Mouse (Mus musculus) heart, embryonic 13.5 days (tissue): ENCODE measurements around the gene Gm20521. TPM values are rescaled to one million over a fixed set of nuclear protein-coding genes. Genes with fewer than 3 reads are reported as not detected.

Source experiments
- ATAC-seq: fragments of 200-750 bp; cut with Nextera tagmentation; 2 replicates; pipeline ENCODE4 v1.8.0; 2017; ENCODE audit warnings: moderate TSS enrichment; ENCODE audit not compliant: insufficient number of reproducible peaks, low FRiP score, low TSS enrichment; ENCODE audit errors: extremely low read depth
- H3K27ac ChIP-seq: fragments of 300-500 bp; sonication (generic); replicated peaks from 2 replicates; pipeline ENCODE4 v1.5.1; 2015; ENCODE audit warnings: moderate library complexity, mild to moderate bottlenecking, inconsistent platforms
- H3K27me3 ChIP-seq: fragments of 300-500 bp; sonication (generic); replicated peaks from 2 replicates; pipeline ENCODE4 v1.6.1; 2015; ENCODE audit warnings: mild to moderate bottlenecking, inconsistent platforms
- H3K36me3 ChIP-seq: fragments of 300-500 bp; sonication (generic); 2 replicates; pipeline ENCODE4 v1.6.1; 2015; ENCODE audit warnings: mild to moderate bottlenecking, inconsistent platforms
- H3K4me1 ChIP-seq: fragments of 300-500 bp; sonication (generic); 2 replicates; pipeline ENCODE4 v1.6.1; 2015; ENCODE audit warnings: inconsistent platforms
- H3K4me2 ChIP-seq: fragments of 300-500 bp; sonication (generic); 2 replicates; pipeline ENCODE4 v1.6.1; 2015; ENCODE audit warnings: inconsistent platforms, mild to moderate bottlenecking, moderate library complexity
- H3K4me3 ChIP-seq: fragments of 300-500 bp; sonication (generic); 2 replicates; pipeline ENCODE4 v1.5.1; 2015; ENCODE audit warnings: moderate library complexity, mild to moderate bottlenecking, inconsistent platforms
- H3K9ac ChIP-seq: fragments of 300-500 bp; sonication (generic); 2 replicates; pipeline ENCODE4 v1.6.1; 2015; ENCODE audit warnings: inconsistent platforms, mild to moderate bottlenecking, moderate library complexity
- H3K9me3 ChIP-seq: fragments of 300-500 bp; sonication (generic); 2 replicates; pipeline ENCODE4 v1.6.1; 2016; ENCODE audit warnings: inconsistent platforms
- WGBS: fragments of 180-500 bp; shearing (Covaris S2); methylation state at CpG from one replicate; pipeline ENCODE4 v1.1.7; 2015; ENCODE audit warnings: mixed read lengths; 5-methylcytosine and 5-hydroxymethylcytosine counted together
- polyA plus RNA-seq: library from polyadenylated mRNA; unstranded; fragments of >200 nt; fragmentation: Nextera tagmentation; extraction: Ambion mirVana; gene quantifications from 2 replicates; pipeline ENCODE4 v1.2.1, GENCODE M21; 2015

Gene Gm20521
- polyA plus RNA-seq, 1 experiment from 2014 or later: not detected

DNA sequence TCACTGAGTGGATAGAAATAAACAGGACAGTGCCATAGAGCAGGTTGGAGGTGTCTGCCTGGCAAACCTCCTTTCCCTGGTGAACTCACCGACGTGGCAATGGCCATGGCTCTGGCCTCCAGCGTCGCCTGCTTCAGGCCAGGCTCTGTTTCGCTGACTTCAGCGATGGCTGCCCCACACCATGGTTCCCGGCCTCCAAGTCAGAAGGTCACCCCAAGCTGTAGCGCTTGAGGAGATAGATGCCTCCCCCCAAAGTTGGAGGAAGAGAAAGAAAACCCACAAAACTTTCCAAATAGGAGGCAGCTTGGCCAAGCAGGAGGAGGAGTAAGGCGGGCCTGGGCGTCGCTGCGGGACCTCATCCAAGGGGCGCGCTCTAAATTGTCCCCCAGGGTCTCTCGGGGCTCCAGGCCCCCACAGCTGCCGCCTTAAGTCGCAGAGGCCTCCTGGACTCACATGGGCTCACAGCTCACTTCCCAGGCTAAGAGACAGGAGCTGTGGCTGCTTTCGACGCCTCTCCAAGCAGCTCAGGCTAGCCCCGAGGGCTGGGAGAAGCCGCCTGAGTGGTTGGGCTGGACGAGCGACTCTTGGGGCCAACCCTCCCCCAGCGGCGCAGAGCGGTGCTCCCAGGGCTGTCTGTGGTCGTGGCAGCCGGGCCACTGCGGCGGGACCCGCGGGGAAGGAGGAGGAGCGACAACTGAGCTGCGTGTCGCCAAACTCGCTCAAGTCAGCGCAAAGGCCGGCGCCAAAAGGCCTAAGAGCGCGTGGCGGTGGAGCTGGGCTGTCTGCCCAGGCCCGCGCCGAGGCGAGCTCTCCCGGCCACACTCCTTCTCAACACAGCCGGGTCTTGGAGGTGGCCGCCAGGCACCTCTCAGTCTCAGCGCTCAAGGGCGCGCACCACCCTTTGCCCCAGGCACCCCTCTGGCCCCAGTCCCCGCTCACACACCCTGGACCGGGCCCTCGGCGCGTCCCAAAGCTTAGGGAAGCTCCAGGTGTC is 42.4 kb downstream of the Gm20521 start, which contains the start of gene Efs:
Gene Efs, minus strand, starts transcription at position 778 of the 994 bp plus-strand sequence.
- peaks cover 42% of the 10 kb centered on the region for H3K27me3 ChIP-seq
- 4% methylated on average over 57 of the region's 57 CpGs for WGBS
- peak within 1 kb of the TSS; percentile 96 for H3K4me2 ChIP-seq
- peak within 1 kb of the TSS; percentile 93 for H3K27ac ChIP-seq
- H3K36me3 ChIP-seq: peaks cover 19% of the 10 kb centered on the region
- H3K4me1 ChIP-seq: peaks cover 48% of the 10 kb centered on the region
- peak; percentile 39 for ATAC-seq
- H3K4me3 ChIP-seq: peak within 1 kb of the TSS; percentile 66
- H3K9ac ChIP-seq: peak within 1 kb of the TSS; percentile 91
- no peaks in the 10 kb centered on the region; the same call in 1 of the 2 replicates for H3K9me3 ChIP-seq

DNA sequence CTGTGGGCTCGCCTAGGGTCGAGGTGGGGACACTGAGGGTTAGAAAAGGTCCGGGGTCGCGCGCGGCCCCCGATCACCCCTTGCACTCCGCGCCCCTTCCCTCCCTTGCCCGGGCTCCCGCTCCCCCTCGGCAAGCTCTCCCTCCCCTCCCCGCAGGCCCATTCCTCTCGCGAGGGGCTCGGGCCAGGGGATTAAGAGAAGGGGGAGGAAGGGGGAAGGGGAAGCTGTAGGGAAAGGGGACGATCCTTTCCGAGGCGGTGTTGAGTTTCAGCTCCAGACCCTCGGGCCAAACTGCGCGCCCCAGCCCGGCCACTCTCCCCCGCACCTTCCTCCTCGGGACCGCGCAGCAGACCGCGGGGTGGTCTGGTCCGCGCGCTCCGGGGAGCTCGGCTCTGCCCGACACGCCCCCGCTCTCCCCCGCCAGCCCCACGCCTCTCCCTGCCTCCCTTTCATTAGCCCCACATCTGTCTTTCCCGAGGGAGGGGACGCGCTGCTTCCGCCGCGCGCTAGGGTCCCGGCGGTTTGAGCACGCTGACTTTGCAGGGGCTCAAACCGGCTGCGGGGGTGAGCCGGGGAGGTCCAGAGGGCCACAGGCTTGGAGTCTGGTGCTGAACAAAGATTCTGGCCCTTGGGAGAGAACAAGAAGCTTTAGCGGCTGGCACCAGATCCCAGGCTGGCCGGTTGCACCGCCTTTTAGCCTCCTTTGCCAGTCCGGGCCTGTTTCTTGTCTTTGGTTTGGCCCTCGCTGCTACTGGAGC is 43.3 kb downstream of the Gm20521 start:
- peak overlapping the region; percentile 66 for H3K4me3 ChIP-seq
- peaks cover 42% of the 10 kb centered on the region for H3K27me3 ChIP-seq
- H3K9ac ChIP-seq: peak overlapping the region; percentile 91
- peaks cover 9% of the 10 kb centered on the region for H3K36me3 ChIP-seq
- WGBS: under 1% methylated on average over 46 of the region's 58 CpGs
- peak; percentile 52; the same call in 1 of the 2 replicates for ATAC-seq
- H3K4me1 ChIP-seq: peaks cover 48% of the 10 kb centered on the region
- H3K9me3 ChIP-seq: no peaks in the 10 kb centered on the region; the same call in 1 of the 2 replicates
- peak overlapping the region; percentile 96 for H3K4me2 ChIP-seq
- H3K27ac ChIP-seq: peak overlapping the region; percentile 93

DNA sequence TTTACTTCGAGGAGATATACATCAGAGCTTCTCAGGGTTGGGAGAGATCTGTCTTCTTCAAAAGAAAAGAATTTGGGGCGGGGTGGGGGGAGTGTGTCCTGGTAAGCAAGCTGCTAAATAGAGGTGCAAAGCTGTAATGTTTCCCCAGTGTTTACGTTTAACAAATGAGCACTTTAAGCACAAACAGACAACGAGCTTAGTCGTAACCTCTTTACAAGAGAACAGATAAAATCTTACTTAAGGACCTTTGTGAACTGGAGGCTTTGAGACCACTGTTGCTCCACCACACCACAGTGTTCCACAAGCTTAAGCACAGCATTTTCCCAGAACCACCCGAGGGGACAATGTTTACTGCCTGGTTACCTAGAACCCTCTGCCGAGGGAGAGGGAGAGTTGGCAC is 44.1 kb downstream of the Gm20521 start:
- peaks cover 48% of the 10 kb centered on the region for H3K4me1 ChIP-seq
- WGBS: 37% methylated on average over 7 of the region's 7 CpGs
- H3K4me2 ChIP-seq: peak overlapping the region; percentile 96
- H3K27me3 ChIP-seq: peaks cover 42% of the 10 kb centered on the region
- no peak for ATAC-seq
- peak overlapping the region; percentile 91 for H3K9ac ChIP-seq
- H3K36me3 ChIP-seq: peaks cover 2% of the 10 kb centered on the region; the same call in 1 of the 2 replicates
- H3K4me3 ChIP-seq: peak overlapping the region; percentile 66
- peak overlapping the region; percentile 93 for H3K27ac ChIP-seq
- H3K9me3 ChIP-seq: no peaks in the 10 kb centered on the region

DNA sequence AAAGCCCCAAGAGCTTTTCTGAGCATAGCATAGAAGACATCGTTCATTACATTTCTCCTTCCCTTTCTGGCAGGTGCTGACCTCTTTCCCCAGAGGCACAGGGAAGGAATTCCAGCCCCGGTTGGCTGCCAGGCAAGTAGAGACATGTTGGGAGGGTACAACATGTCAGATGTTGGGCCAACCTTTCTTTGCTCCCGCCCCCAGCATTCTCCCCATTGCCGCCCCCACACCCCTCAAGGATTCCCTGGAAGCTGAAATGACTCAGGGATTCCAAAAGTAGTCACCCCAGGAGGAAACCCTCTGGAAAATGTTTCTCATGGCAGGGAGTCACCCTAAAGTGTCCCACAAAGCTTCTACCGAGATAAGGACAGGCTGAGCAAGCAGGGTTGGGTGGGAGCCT is 46.6 kb downstream of the Gm20521 start:
- ATAC-seq: no peak
- WGBS: 50% methylated on average over 5 of the region's 5 CpGs
- peaks cover 46% of the 10 kb centered on the region for H3K27me3 ChIP-seq
- no peak overlapping the region for H3K9ac ChIP-seq
- no peak overlapping the region for H3K4me3 ChIP-seq
- H3K9me3 ChIP-seq: no peaks in the 10 kb centered on the region
- H3K27ac ChIP-seq: no peak overlapping the region
- H3K4me2 ChIP-seq: no peak overlapping the region
- H3K36me3 ChIP-seq: no peaks in the 10 kb centered on the region
- peaks cover 41% of the 10 kb centered on the region for H3K4me1 ChIP-seq

DNA sequence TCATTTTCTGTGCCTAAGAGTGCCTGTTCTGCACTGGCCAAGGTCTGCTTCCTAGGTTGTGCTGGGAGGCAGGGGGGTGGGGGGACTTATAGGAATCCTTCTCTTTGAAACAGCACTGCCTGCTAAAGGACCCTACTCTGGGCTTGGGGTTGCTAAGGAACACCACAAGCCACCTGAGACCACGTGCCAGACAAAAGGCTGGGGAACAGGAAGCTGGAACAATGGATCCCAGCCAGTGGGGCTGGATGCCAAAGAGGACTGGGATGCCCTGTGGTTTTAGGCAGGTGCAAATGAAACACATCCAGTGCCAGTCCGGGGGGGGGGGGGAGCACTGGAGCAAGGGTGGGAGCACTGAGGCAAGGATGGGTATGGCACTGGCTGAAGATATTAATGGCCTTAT is 47.2 kb downstream of the Gm20521 start:
- no peak overlapping the region for H3K9ac ChIP-seq
- peaks cover 35% of the 10 kb centered on the region for H3K4me1 ChIP-seq
- no peak for ATAC-seq
- H3K27ac ChIP-seq: no peak overlapping the region
- H3K9me3 ChIP-seq: no peaks in the 10 kb centered on the region
- H3K36me3 ChIP-seq: no peaks in the 10 kb centered on the region
- H3K4me3 ChIP-seq: no peak overlapping the region
- 33% methylated on average over 2 of the region's 2 CpGs for WGBS
- no peak overlapping the region for H3K4me2 ChIP-seq
- H3K27me3 ChIP-seq: peaks cover 45% of the 10 kb centered on the region

DNA sequence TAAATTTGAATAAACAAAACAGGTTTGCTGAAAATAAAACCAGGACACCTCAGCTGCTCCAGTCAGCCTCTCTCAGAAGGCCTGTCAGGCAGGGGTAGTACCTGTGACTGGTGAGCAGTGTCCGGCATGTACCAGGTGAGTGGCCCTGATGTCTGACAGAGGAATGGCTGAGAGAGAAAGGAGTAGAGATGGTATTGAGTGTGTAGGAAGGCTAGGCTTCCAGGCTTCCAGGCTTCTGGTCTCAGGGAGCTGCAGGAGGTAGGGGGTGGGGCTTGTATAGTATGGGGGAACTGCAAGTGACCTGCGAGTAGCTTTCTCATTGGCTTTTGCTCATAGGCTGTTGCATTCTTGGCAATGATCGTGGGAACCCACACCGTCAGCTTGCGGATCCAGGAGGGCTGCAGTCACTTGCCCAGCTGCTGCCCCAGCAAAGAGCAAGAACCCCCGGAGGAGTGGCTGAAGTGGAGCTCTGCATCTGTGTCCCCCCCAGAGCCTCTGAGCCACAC is 49.5 kb downstream of the Gm20521 start, which contains the start of gene Il25:
Gene Il25, plus strand, starts transcription at position 51 of the 506 bp plus-strand sequence.
- peaks cover 23% of the 10 kb centered on the region for H3K27me3 ChIP-seq
- no peak within 1 kb of the TSS for H3K27ac ChIP-seq
- no peak within 1 kb of the TSS for H3K4me3 ChIP-seq
- H3K4me2 ChIP-seq: no peak within 1 kb of the TSS
- WGBS: 26% methylated on average over 6 of the region's 6 CpGs
- peaks cover 30% of the 10 kb centered on the region for H3K4me1 ChIP-seq
- H3K9ac ChIP-seq: no peak within 1 kb of the TSS
- H3K9me3 ChIP-seq: no peaks in the 10 kb centered on the region
- H3K36me3 ChIP-seq: no peaks in the 10 kb centered on the region
- ATAC-seq: no peak

DNA sequence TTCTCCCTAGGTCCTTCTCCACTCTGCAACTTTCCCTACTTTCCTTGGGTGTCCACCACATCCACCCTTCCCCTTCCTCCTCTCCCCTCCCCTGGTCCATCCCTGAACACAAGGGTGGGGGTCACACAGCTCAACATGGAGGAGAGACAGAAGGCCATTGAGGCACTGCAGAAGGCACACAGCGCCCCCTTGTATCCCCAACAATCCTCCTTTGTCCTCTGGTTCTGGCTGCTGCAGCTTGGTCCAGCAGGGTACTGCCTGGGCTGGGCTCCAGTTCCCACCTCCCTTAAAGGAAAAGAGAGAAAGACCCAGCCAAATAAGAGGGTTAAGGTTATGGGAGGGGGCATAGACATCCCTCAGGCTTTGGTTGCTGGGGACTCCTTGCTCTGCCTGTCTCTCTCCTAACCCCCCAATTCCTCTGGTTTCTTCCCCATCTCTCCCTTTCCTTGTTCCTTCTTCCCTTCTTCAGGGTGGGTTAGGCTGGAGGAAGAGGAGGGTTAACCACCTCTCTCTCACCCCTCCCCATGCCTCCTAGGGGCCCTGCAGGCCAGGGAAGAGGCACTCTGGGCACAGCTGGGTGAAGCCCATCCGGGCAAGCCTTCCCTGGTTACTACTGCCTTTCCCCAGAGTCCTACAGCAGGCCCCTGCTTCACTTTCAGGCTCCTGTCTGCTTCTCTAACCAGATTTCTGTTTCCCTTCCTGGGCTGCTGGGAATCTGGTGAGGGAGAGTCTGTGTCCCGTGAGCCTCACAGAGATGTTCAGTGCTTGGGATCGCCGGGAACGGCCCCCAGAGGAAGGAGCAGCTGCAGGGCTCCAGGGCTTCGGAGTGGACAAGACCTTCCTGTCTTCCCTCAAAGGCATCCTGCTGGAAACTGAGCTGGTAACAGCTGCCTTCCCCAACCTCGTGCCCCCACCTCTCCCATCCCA is 52.9 kb downstream of the Gm20521 start, which contains the start of gene Cmtm5:
Gene Cmtm5, plus strand, starts transcription at position 358 of the 927 bp plus-strand sequence.
- Histone ChIP-seq H3K27me3 (peaks cover 13% of the 10 kb centered on the region), H3K27ac (peak within 1 kb of the TSS; percentile 25; the same call in 1 of the 2 replicates), H3K36me3 (peaks cover 15% of the 10 kb centered on the region), H3K9ac (peak within 1 kb of the TSS; percentile 25; the same call in 1 of the 2 replicates), H3K4me3 (no peak within 1 kb of the TSS), H3K4me1 (peaks cover 30% of the 10 kb centered on the region), H3K9me3 (no peaks in the 10 kb centered on the region), H3K4me2 (0 out of 2 replicates have a peak within 1 kb of the TSS, but pooled peaks have one; percentile 2)
- ATAC-seq: no peak
- WGBS: 18% methylated on average over 8 of the region's 8 CpGs

DNA sequence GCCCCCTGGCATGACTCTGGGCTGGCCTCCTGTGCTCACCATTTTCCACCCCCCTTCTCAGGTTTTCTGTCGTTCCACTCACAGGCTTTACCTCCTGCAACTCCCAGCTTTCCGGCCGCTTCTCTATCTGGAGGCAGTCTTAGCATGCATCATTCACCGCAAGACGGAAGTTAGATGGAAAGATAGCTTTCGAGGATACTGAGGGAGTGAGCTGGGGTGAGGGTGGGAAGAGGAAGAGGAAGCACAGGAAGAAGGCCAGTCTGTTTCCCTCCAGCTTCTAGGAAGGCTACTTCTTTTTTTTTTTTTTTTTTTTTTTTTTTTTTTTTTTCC is 53.6 kb downstream of the Gm20521 start:
- Histone ChIP-seq H3K9ac (0 out of 2 replicates have a peak overlapping the region, but pooled peaks have one; percentile 25), H3K9me3 (no peaks in the 10 kb centered on the region), H3K27me3 (peaks cover 13% of the 10 kb centered on the region), H3K4me3 (no peak overlapping the region), H3K4me1 (peaks cover 30% of the 10 kb centered on the region), H3K36me3 (peaks cover 22% of the 10 kb centered on the region), H3K27ac (0 out of 2 replicates have a peak overlapping the region, but pooled peaks have one; percentile 25), H3K4me2 (0 out of 2 replicates have a peak overlapping the region, but pooled peaks have one; percentile 2)
- no peak for ATAC-seq
- 30% methylated on average over 6 of the region's 6 CpGs for WGBS

DNA sequence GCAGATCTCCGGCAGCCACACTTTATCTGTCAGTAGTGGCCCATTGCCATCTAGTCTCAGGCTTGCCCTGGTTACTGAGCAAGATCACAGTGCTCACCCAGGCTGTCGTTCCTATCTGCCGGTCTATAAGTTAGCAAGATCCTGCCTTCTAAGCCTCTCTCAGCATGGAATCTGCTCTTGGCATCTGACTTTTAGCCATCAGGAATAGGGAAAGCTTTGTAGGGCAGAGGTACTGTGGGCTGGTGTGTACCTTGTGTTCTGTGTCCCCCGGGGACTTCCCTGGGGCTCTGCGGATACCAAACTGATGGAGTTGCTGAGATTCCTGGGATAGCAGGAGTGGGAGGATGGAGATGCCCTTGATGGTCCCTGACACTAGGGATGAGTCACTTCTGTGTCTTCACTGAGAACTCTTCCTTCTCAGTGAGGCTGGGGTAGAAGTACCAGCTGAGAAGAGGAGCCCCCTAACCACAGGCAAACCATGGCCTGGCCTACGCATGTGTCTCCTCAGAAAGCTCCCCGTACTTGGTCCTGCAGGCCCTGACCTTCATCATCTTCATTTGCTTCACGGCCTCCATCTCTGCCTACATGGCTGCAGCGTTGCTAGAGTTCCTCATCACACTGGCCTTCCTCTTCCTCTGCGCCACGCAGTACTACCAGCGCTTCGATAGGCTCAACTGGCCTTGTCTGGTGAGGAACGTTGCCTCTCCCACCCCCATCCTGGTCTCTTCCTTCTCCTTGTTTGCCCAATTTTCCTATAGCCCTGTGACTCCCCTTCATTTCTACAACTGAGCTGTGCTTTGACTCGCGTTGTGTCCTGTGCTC is 54.3 kb downstream of the Gm20521 start:
- H3K27ac ChIP-seq: 0 out of 2 replicates have a peak overlapping the region, but pooled peaks have one; percentile 28
- no peaks in the 10 kb centered on the region for H3K9me3 ChIP-seq
- H3K4me3 ChIP-seq: no peak overlapping the region
- 0 out of 2 replicates have a peak overlapping the region, but pooled peaks have one; percentile 14 for H3K9ac ChIP-seq
- H3K4me1 ChIP-seq: peaks cover 29% of the 10 kb centered on the region
- H3K36me3 ChIP-seq: peaks cover 29% of the 10 kb centered on the region
- peaks cover 13% of the 10 kb centered on the region for H3K27me3 ChIP-seq
- no peak for ATAC-seq
- WGBS: 60% methylated on average over 16 of the region's 16 CpGs
- no peak overlapping the region for H3K4me2 ChIP-seq
